Mouse (Mus musculus) duodenum, adult 2 months (tissue): ENCODE measurements around the gene Slamf1. TPM values are rescaled to one million over a fixed set of nuclear protein-coding genes. Genes with fewer than 3 reads are reported as not detected.

Experiments
- polyA plus RNA-seq: library from polyadenylated mRNA; depleted of rRNA; stranded (reverse); fragments of >200 nt; gene quantifications from 2 replicates; pipeline ENCODE4 v1.2.3, GENCODE M21; 2012; ENCODE audit warnings: low replicate concordance; rRNA removed

The Slamf1 gene
- 0.07 TPM in 1 of 2 replicates, not detected in the other for polyA plus RNA-seq

GRCm38 (mm10) chr1:171766898-171767297 lies at the start of gene Slamf1:
Slamf1 (plus strand) TSS chr1:171767127.

GRCm38 (mm10) chr1:171839488-171839887 lies 72.6 kb downstream of the Slamf1 start, which contains the start of gene Cd84:
Cd84 (plus strand) TSS chr1:171839697.

Other genes starting within 250 kb of the Slamf1 start
- gene Itln1, start 231.8 kb upstream of the Slamf1 start, polyA plus RNA-seq = 328 and 1,186 TPM in 2 replicates
- 0.41 and 1.0 TPM in 2 replicates for gene Cd244a, start 207.9 kb upstream of the Slamf1 start, polyA plus RNA-seq
- gene Ly9, start 159.7 kb upstream of the Slamf1 start, polyA plus RNA-seq = 0.28 and 0.41 TPM in 2 replicates
- 0.82 and 0.95 TPM in 2 replicates for gene Slamf7, start 114.1 kb upstream of the Slamf1 start, polyA plus RNA-seq
- gene Cd48, start 85.1 kb upstream of the Slamf1 start, polyA plus RNA-seq = 1.5 and 2.3 TPM in 2 replicates
- 0.52 and 0.55 TPM in 2 replicates for gene Cd84, start 72.6 kb downstream of the Slamf1 start, polyA plus RNA-seq
- 0.06 and 0.44 TPM in 2 replicates for gene Gm10521, start 128.5 kb downstream of the Slamf1 start, polyA plus RNA-seq
- 0.12 and 0.18 TPM in 2 replicates for gene Slamf6, start 150.4 kb downstream of the Slamf1 start, polyA plus RNA-seq